Mouse (Mus musculus) kidney, adult 8-10 months (tissue): ENCODE data around the gene Pdlim1.

Experiments used
- DNase-seq, 2 experiments: peaks; one replicate each; pipeline ENCODE4 v3.0.0; 2022

The Pdlim1 gene

GRCm38 (mm10) chr19:40271308-40271892 lies at the start of gene Pdlim1:
Gene Pdlim1, minus strand, starts transcription at chr19:40271842.
- peak; percentile 36 to 40 for DNase-seq

GRCm38 (mm10) chr19:40319199-40319598 lies 47.6 kb upstream of the Pdlim1 start:
- no peak for DNase-seq

DNA sequence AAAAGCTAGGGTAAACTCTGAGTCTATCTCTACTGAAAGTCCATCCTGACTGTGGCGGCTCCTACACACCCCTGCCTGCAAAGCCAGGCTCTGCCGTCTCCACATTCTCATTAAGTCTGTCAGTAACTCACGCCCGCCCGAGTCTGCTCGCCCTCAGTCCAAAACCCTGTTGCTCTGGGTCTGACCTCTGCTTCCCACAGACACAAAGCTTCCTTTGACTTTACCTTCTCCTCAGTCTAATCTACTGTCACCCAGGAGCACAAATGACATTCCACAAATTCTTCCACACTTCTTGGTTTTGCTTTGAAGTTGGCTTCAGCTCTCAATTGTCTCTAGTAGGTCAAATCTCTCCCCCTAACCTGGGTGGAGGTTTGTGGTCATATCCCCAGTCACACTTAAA lies 46.9 kb upstream of the Pdlim1 start:
- no peak for DNase-seq

DNA sequence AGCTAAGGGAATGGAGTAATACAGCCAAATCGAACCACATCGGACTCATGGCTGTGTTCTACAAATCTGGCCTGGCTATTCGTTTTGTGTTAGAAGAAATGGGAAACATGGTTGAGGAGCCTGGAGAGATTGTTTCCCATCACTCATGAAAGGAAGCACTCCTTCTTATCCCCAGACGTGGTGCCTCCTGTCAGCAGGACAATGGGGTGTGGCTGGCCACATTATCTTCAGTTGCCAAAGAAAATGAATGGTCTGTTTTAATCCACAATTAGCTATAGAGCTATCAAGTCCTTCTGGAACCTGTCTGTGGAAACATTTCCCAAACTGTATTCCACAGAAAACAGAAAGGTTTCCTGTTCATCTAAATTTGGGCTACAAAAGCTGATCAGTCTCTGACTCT lies 45.4 kb upstream of the Pdlim1 start:
- DNase-seq = no peak

GRCm38 (mm10) chr19:40314252-40314651 lies 42.6 kb upstream of the Pdlim1 start:
- DNase-seq = no peak

DNA sequence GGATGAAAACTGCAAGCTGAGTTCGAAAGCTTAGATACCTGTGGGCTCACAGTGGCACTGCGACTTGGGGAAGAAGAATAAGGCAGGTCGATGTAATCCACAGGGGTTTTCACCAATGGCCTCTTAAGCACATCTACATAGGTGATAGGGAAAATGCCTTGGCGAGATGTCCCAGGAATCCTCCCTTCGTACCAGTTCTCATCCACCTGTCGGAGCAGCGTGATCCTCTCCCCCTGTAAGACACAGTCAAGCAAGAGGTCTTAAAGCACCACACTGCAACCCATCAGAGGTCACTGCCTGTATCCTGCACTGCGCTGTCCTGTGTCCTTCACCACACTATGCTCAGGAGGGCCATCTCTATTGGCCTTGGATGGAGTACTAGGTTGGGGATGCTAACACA lies 40.0 kb upstream of the Pdlim1 start:
- DNase-seq = no peak

GRCm38 (mm10) chr19:40310410-40311130 lies 38.9 kb upstream of the Pdlim1 start:
- no peak for DNase-seq

GRCm38 (mm10) chr19:40309911-40310310 lies 38.3 kb upstream of the Pdlim1 start:
- no peak for DNase-seq

- DNase-seq = no peak
These were observed 35.9 kb upstream of the Pdlim1 start for GRCm38 (mm10) chr19:40307550-40307949.

- no peak for DNase-seq
These were observed 35.0 kb upstream of the Pdlim1 start for GRCm38 (mm10) chr19:40306631-40307030.

DNA sequence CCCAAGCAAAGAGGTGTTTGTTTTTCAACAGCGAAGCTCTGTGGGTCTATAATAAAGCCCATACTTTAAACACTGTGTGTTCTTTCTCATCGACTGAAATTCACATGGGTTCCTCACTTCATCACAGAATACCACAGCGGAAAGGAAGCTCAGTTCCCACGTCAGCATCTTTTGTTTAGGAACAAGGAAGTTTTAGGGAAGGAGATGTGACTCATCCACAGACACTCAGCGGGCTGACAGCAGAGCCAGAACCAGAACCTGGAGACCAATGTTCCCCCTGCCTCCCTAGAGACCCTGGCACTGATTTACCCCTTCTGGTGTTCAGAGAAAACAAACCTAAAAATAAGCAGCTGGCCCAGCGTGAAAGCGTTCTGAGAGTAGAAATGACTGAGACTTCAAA lies 33.8 kb upstream of the Pdlim1 start:
- DNase-seq = no peak

DNA sequence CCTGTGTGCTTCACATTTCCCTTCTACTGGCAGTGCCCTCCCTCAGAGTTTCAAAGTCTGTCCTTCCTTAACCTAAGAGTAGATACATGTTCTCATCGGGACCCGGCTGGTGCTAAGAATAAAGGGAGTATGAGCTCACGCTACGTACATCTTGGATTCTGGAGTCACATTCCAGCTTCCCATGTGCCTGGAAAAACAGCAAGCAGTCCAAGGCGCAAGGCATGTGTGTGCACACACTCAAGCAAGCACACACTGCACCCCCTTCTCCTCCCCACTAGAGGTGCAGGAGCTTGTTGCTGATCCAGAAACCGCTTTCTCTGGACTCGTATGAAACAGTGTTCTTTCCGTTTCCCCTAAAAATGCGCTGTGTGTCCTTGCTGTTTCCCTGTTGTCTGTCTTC lies 31.3 kb upstream of the Pdlim1 start:
- DNase-seq = no peak

DNA sequence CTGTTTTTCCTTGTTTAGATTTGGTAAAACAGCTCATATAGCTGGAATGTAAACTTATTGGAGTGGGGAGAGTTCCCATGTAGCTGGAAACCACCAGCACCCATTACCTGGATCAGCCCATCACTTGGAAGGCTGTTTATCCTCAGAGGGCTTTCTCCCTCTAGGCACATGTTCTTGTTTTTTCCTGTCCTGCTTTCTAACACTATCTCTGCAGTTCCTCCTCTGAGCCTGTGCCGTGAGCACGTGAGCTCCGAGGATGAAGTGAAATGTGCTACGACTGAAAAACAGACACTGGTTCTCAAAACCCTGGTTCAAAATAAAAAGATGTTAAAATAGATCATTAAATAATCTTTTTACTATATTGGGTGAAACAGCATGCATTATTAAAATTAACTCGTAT lies 30.8 kb upstream of the Pdlim1 start:
- no peak for DNase-seq

- DNase-seq = no peak
These were observed 28.5 kb upstream of the Pdlim1 start for GRCm38 (mm10) chr19:40299983-40300759.

DNA sequence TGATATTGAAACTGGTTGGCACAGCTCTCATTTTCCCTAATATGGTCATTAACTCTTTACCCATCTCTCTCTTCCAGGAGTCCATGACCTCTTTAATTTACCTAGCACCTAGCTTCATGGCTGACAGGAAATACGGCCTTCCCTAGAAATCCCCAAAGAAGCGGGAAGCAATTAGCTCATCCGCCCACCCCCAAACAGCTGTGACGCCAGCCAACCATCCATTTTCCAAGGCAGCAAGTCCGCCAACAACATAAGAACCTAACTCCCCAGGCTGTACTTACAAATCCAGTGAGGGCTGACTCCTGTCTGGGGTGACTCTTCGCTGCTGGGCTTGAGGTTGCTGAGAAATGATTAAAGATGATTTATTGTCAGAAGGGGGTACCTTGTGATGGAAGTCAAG lies 27.5 kb upstream of the Pdlim1 start:
- DNase-seq = no peak

DNA sequence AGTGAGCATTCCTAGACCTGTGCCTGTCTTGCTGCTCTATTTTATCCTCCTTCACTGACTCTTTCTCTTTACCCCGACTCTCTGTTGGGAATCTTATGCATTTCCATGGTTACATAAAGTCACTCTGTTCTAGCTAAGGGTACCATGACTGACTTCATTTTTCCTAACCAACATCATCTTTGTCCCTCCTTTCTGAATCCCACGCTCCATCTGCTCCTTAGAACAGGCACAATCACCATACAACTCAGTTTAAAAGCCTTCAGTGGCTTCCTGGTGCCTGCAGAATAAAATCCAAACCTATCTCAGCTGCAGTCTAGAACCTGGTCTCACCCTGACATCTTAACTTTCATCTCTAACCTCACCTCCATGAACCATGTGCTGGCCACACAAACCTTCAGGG lies 26.9 kb upstream of the Pdlim1 start:
- DNase-seq = no peak

DNA sequence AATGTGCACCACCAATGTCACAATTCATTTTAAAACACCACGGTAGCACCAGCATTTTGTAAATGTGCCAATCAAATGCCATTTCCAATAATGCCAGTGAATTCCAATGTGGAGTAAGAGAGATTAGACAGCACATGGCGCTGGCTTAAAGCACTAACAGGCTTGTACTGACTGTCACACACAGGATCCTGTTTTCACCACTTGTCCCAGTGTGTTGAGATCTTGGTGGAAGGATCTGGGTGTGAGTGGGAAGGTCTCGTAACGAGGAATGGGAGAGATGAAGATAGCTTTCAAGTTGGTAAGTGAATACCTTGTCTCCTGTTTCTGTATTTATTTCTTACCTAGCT lies 26.1 kb upstream of the Pdlim1 start:
- no peak for DNase-seq

GRCm38 (mm10) chr19:40297078-40297797 lies 25.6 kb upstream of the Pdlim1 start:
- DNase-seq = no peak

DNA sequence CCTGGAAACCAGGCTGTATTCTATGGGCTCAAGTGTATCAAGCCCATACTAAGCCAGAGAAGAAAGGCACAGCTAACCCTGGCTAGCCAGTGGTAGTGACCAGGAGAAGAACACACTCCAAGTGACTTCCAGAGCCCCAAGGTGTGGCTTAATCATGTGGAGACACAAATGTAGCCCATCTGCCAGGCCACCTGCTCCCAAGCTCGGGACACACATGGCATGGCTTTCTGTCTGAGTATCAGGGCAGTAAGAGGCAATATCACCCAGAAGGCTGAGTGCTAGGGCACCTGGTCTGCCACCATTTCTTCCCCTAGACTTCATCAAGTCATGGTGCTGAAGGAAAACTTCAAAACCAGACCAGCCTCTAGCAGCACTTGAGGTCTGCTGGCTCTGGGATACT lies 22.6 kb upstream of the Pdlim1 start:
- no peak for DNase-seq

GRCm38 (mm10) chr19:40293791-40294190 lies 22.1 kb upstream of the Pdlim1 start:
- DNase-seq = no peak

DNA sequence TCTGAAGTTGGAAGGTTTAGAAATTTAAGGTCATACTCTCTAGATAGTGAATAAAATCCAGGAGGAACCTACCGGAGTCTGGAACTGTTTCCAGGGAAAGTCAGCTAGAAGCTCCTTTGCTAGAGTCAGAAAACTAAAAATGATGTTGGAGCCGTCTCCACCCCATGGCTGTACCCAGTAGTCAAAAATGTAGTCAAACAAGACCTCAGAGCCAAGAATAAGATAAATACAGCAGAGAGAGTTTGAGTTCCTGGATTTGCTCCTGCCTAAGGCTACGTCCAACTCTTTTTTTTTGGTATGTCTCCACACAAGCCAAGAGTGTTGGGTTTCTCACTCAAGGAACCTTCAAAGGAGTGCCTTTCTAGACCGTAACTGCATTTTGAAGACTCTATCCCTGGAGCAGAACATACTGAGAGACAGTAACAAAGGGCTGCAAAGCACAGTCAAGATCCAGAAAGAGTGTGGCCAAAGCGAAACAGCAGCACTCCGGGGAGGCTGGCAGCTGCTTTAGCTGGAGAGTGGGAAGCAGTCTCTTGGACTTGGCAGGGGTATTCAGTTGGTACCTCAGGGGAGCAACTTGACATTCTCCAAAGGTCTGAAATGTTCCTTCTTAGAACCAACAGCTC lies 18.6 kb upstream of the Pdlim1 start:
- DNase-seq = no peak

DNA sequence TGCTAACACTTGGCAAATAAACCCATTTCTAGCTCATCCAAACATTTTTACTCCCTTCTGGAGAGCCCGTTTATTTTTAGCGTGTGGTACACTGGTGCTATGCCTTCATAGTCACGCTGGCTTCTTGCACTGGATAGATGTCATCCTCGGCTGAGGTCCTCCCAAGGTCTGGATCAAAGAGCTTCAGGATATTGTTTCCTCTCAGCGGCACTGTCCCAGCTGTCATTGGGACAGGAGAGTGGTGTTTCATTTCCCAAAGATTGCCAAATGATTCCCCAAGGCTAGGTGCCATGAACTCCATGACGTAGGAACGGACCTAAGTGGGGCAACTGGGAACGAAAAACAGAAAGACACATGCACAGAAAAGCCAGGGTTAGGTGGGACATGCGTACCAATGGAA lies 16.8 kb upstream of the Pdlim1 start:
- DNase-seq = no peak

- DNase-seq = no peak
These were observed 13.1 kb upstream of the Pdlim1 start for GRCm38 (mm10) chr19:40284704-40285103.
